Mouse (Mus musculus) heart, adult 8-10 months (tissue): ENCODE measurements around the gene Cideb. TPM values are rescaled to one million over a fixed set of nuclear protein-coding genes. Genes with fewer than 3 reads are reported as not detected.

Experiments
- DNase-seq: peaks from one replicate; pipeline ENCODE4 v3.0.0; 2022; ENCODE audit warnings: low spot score
- total RNA-seq, 4 experiments: library from RNA; stranded (reverse); gene quantifications; 2 replicates each; pipeline ENCODE4 v1.2.4; 2022

The Cideb gene
- 1 to 10 TPM in 3 of 4 experiments, under 1 TPM in 1; 0.95 to 1.9 (median 1.4) TPM for total RNA-seq

GRCm38 (mm10) chr14:55758363-55758784 is at the start of gene Cideb:
Gene Cideb, minus strand, starts transcription at chr14:55758458.
- DNase-seq = no peak

GRCm38 (mm10) chr14:55795380-55796163 is 37.3 kb upstream of the Cideb start:
- peak; percentile 71 for DNase-seq

GRCm38 (mm10) chr14:55793946-55794345 is 35.7 kb upstream of the Cideb start:
- no peak for DNase-seq

- DNase-seq = no peak
Measured at GRCm38 (mm10) chr14:55793461-55793860, 35.2 kb upstream of the Cideb start.

GRCm38 (mm10) chr14:55788256-55789050 is 30.2 kb upstream of the Cideb start, which contains the start of gene Ripk3:
Gene Ripk3, minus strand, starts transcription at chr14:55788865.
- peak; percentile 74 for DNase-seq

GRCm38 (mm10) chr14:55787731-55788130 is 29.5 kb upstream of the Cideb start:
- no peak for DNase-seq

- no peak for DNase-seq
Measured at GRCm38 (mm10) chr14:55785195-55785594, 26.9 kb upstream of the Cideb start.

GRCm38 (mm10) chr14:55783958-55784235 is 25.6 kb upstream of the Cideb start, which contains the start of gene Adcy4:
Gene Adcy4, minus strand, starts transcription at chr14:55784095.
- peak; percentile 43 for DNase-seq

GRCm38 (mm10) chr14:55783171-55783957 is 25.1 kb upstream of the Cideb start:
- DNase-seq = peak; percentile 93

- DNase-seq = peak; percentile 0
Measured at GRCm38 (mm10) chr14:55782361-55782960, 24.2 kb upstream of the Cideb start.

GRCm38 (mm10) chr14:55781310-55781709 is 23.1 kb upstream of the Cideb start:
- peak; percentile 73 for DNase-seq

GRCm38 (mm10) chr14:55780736-55781135 is 22.5 kb upstream of the Cideb start:
- no peak for DNase-seq

GRCm38 (mm10) chr14:55779656-55780055 is 21.4 kb upstream of the Cideb start:
- DNase-seq = no peak

- DNase-seq = no peak
Measured at GRCm38 (mm10) chr14:55778686-55779085, 20.4 kb upstream of the Cideb start.

- DNase-seq = no peak
Measured at GRCm38 (mm10) chr14:55777806-55778205, 19.5 kb upstream of the Cideb start.

GRCm38 (mm10) chr14:55777176-55777575 is 18.9 kb upstream of the Cideb start:
- DNase-seq = no peak

GRCm38 (mm10) chr14:55776711-55777110 is 18.5 kb upstream of the Cideb start:
- no peak for DNase-seq

- DNase-seq = no peak
Measured at GRCm38 (mm10) chr14:55769087-55769703, 10.9 kb upstream of the Cideb start.

- DNase-seq = no peak
Measured at GRCm38 (mm10) chr14:55768555-55768954, 10.3 kb upstream of the Cideb start.

GRCm38 (mm10) chr14:55767519-55768414 is 9.5 kb upstream of the Cideb start:
- no peak for DNase-seq
